Mouse (Mus musculus): ENCODE data around the gene Eml4. TPM values are rescaled to one million over a fixed set of nuclear protein-coding genes. Genes with fewer than 3 reads are reported as not detected.
A peak's percentile ranks its signal among the peaks of the same experiment; 100 is the strongest.

Gene Eml4
- polyA plus RNA-seq, 1 experiment = 5.5 TPM

DNA sequence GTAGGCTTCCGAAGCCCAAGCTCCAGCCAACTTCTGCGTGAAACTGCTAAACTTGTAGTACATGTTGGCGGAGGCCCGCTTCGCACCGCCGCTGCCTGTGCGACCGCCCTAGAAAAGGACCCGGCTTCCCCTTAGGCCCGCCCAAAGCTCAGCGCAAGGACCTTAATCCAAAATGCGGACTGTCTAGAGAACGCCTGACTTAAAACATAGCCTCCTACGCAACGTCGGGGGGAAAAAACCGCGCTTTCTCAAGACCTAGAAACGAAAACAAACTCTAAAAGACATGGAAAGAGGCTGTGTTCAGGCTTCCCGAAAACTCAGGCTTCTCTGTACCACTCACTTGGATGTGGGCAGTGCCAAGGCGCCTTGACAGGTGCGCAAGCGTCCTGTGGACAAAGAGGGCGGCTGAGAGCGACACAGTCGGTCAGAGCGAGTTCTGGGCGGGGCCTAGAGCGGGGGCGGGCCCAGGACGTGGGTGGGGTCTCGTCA, 163.5 kb downstream of the Eml4 start:
- peak overlapping the region; percentile 76 for H3ac ChIP-seq (ENCODE audit: control insufficient read depth, insufficient read length, low read depth)
- no peaks in the 10 kb centered on the region for H3K27me3 ChIP-seq (ENCODE audit: control insufficient read depth, insufficient read depth, insufficient read length)
- TF ChIP-seq MAX (IDR thresholded peaks at IDR 0.05) (peak; percentile 96), MYOG (IDR thresholded peaks at IDR 0.05; ENCODE audit: control insufficient read depth, extremely low read depth, insufficient read length) (no peak)
- H3K36me3 ChIP-seq (ENCODE audit: control insufficient read depth, insufficient read depth) = peaks cover 16% of the 10 kb centered on the region
- peaks cover 48% of the 10 kb centered on the region for H3K79me3 ChIP-seq (ENCODE audit: low read depth)
- H3K4me3 ChIP-seq (ENCODE audit: insufficient read depth, poor library complexity, severe bottlenecking) = peak overlapping the region; percentile 96
- peaks cover 50% of the 10 kb centered on the region for H3K79me2 ChIP-seq (ENCODE audit: control insufficient read depth, insufficient read depth)

DNA sequence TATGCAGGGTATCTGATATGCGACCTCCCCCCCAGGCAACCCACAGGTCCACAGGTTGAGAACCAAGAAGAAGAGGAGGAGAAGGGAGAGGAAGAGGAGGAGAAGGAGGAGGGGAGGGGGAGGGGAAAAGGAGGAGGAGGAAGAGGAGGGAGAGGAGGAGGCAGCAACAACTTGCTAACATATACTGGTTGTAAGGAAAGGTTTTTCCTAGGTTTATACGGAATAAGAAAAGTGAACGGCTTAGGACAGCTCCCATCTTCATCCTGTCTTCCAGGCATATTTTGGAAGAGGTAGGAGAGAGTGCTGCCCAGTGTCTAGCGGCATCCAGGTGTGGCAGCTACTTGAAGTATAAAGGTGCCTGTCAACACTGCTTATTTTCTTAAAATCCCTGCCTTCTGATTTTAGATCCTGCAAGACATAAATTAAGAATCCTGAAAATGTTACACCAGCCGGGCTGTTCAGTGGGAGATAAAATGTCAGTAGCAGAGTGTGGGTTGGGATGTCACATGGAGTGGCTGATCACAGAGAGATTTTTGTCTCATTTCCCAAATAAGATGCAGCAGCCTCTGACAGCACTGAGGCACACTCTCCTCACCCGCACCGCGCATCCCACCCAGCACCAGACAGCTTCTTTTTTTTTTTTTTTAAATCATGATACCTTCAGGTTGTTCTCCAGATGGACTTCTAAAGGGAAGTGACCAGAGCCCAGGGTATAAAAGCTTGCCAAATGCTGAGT, 166.7 kb downstream of the Eml4 start, which contains the start of gene Cox7a2l:
Cox7a2l (minus strand) TSS at position 51 of the 736 bp plus-strand sequence.
- no peak for TF ChIP-seq MYOD1 (IDR thresholded peaks at IDR 0.05; ENCODE audit: control insufficient read depth, insufficient read length, low read depth)
- no peak for TF ChIP-seq CEBPB (IDR thresholded peaks at IDR 0.05; ENCODE audit: low read depth)
- no peak for TF ChIP-seq CTCF (IDR thresholded peaks at IDR 0.05; ENCODE audit: control insufficient read depth, insufficient read depth, insufficient read length)
- no peak for TF ChIP-seq MAX (IDR thresholded peaks at IDR 0.05)

DNA sequence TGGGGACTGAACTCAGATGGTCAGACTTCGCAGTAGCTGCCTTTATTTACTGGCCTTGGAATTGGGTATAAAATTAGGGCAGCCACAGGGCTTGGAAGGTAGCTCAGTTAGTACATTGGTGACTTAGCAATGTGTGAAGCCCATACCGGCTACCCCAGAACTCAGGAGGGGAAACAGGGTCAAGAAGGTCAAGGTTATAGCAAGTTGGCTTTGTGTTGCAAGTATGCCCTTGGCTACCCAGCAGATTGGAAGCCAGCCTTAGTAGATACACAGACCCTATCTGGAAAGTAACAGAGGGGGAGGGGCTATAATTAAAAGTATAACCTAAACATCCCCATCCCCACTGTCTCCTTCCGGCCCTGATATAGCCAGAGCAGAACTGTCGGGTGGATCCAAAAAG, 171.2 kb downstream of the Eml4 start:
- TF ChIP-seq MAX (IDR thresholded peaks at IDR 0.05) (no peak), FOSL1 (IDR thresholded peaks at IDR 0.05; ENCODE audit: insufficient read depth, low read length, poor library complexity, severe bottlenecking) (no peak), CEBPB (IDR thresholded peaks at IDR 0.05; ENCODE audit: low read depth) (no peak), CTCF (IDR thresholded peaks at IDR 0.05; ENCODE audit: control insufficient read depth, insufficient read depth, insufficient read length) (no peak), USF1 (IDR thresholded peaks at IDR 0.05; ENCODE audit: low read depth) (no peak), MYOG (IDR thresholded peaks at IDR 0.05; ENCODE audit: control insufficient read depth, extremely low read depth, insufficient read length) (no peak), MYOD1 (IDR thresholded peaks at IDR 0.05; ENCODE audit: control insufficient read depth, insufficient read length, low read depth) (no peak)
- no peaks in the 10 kb centered on the region for H3K79me2 ChIP-seq (ENCODE audit: control insufficient read depth, insufficient read depth)
- no peak overlapping the region for H3ac ChIP-seq (ENCODE audit: control insufficient read depth, insufficient read length, low read depth)
- H3K79me3 ChIP-seq (ENCODE audit: low read depth) = no peaks in the 10 kb centered on the region
- H3K36me3 ChIP-seq (ENCODE audit: control insufficient read depth, insufficient read depth) = no peaks in the 10 kb centered on the region
- peaks cover 10% of the 10 kb centered on the region for H3K27me3 ChIP-seq (ENCODE audit: control insufficient read depth, insufficient read depth, insufficient read length)
- no peak overlapping the region for H3K4me3 ChIP-seq (ENCODE audit: insufficient read depth, poor library complexity, severe bottlenecking)

More for the DNA sequence above, 166.7 kb downstream of the Eml4 start, which contains the start of gene Cox7a2l:
- H3K79me3 ChIP-seq (ENCODE audit: low read depth) = peaks cover 16% of the 10 kb centered on the region
- H3K79me2 ChIP-seq (ENCODE audit: control insufficient read depth, insufficient read depth) = peaks cover 18% of the 10 kb centered on the region
- H3K4me3 ChIP-seq (ENCODE audit: insufficient read depth, poor library complexity, severe bottlenecking) = no peak within 1 kb of the TSS
- H3ac ChIP-seq (ENCODE audit: control insufficient read depth, insufficient read length, low read depth) = no peak within 1 kb of the TSS
- H3K27me3 ChIP-seq (ENCODE audit: control insufficient read depth, insufficient read depth, insufficient read length) = peaks cover 9% of the 10 kb centered on the region
- peaks cover 4% of the 10 kb centered on the region for H3K36me3 ChIP-seq (ENCODE audit: control insufficient read depth, insufficient read depth)

DNA sequence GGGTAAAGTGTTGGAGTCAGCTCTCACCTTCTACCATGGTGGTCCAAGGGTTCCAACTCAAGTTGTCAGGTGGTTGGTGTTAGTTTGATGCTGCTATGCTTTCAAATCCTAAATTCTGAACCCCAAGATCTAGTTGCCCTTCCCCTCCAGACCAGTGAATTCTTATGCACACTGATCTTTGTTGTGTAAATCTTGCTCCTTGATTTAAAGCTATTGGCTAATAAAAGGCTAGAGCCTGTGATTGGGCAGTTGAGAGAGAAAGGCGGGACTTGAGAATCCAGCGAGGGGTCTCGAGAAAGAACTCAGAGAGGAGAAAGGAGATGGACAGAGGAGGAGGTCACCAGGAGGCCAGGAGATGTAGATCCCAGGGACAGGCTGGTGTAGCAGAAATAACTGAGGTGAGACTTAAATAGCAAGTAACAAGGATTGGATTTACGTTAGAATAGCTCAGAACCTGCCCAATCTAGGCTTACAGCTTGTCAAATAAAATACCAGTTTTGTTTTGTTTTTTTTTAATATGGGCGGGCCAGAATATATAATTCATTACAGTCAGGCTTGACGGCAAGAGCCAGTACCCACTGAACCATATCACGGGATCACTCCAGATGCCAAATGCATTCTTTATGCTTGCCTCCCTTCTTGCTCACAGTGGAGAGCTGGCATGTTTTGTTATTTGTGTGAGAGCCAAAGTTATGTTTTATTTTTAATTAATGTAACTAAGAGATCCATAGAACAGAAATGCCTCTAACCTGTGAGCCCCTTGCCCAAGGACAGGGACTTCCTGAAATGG, 172.1 kb downstream of the Eml4 start:
- H3K36me3 ChIP-seq (ENCODE audit: control insufficient read depth, insufficient read depth) = no peaks in the 10 kb centered on the region
- no peaks in the 10 kb centered on the region for H3K79me2 ChIP-seq (ENCODE audit: control insufficient read depth, insufficient read depth)
- peaks cover 10% of the 10 kb centered on the region for H3K27me3 ChIP-seq (ENCODE audit: control insufficient read depth, insufficient read depth, insufficient read length)
- H3K79me3 ChIP-seq (ENCODE audit: low read depth) = no peaks in the 10 kb centered on the region
- TF ChIP-seq CTCF (IDR thresholded peaks at IDR 0.05; ENCODE audit: control insufficient read depth, insufficient read depth, insufficient read length) (no peak), MYOD1 (IDR thresholded peaks at IDR 0.05; ENCODE audit: control insufficient read depth, insufficient read length, low read depth) (no peak), CEBPB (IDR thresholded peaks at IDR 0.05; ENCODE audit: low read depth) (no peak), FOSL1 (IDR thresholded peaks at IDR 0.05; ENCODE audit: insufficient read depth, low read length, poor library complexity, severe bottlenecking) (no peak), USF1 (IDR thresholded peaks at IDR 0.05; ENCODE audit: low read depth) (no peak), MAX (IDR thresholded peaks at IDR 0.05) (no peak), MYOG (IDR thresholded peaks at IDR 0.05; ENCODE audit: control insufficient read depth, extremely low read depth, insufficient read length) (no peak)
- no peak overlapping the region for H3ac ChIP-seq (ENCODE audit: control insufficient read depth, insufficient read length, low read depth)
- no peak overlapping the region for H3K4me3 ChIP-seq (ENCODE audit: insufficient read depth, poor library complexity, severe bottlenecking)

DNA sequence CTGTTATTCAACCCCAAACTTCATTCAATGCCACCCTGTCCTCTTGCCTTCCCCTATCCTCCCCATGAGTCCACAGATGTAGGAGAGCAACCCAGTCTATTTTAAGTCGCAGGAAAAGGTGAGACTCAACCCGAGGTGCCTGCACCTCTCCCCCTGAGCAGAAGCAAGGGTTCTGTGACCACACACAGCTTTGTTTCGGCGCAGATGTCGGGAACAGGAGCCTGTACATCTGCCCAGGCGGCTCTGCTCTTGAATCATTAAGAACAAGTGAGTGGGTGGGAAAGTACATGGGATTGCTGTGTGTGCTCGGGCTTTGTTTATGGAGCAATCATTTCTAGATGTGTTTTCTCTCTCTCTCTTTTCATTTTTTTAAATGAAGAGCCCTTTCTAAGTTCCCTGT, 174.0 kb downstream of the Eml4 start:
- Histone ChIP-seq H3K79me3 (ENCODE audit: low read depth) (no peaks in the 10 kb centered on the region), H3K79me2 (ENCODE audit: control insufficient read depth, insufficient read depth) (no peaks in the 10 kb centered on the region), H3K4me3 (ENCODE audit: insufficient read depth, poor library complexity, severe bottlenecking) (no peak overlapping the region), H3K27me3 (ENCODE audit: control insufficient read depth, insufficient read depth, insufficient read length) (peaks cover 10% of the 10 kb centered on the region), H3K36me3 (ENCODE audit: control insufficient read depth, insufficient read depth) (no peaks in the 10 kb centered on the region), H3ac (ENCODE audit: control insufficient read depth, insufficient read length, low read depth) (no peak overlapping the region)
- no peak for TF ChIP-seq MAX (IDR thresholded peaks at IDR 0.05)
- TF ChIP-seq CTCF (IDR thresholded peaks at IDR 0.05; ENCODE audit: control insufficient read depth, insufficient read depth, insufficient read length) = no peak
- no peak for TF ChIP-seq MYOD1 (IDR thresholded peaks at IDR 0.05; ENCODE audit: control insufficient read depth, insufficient read length, low read depth)
- no peak for TF ChIP-seq FOSL1 (IDR thresholded peaks at IDR 0.05; ENCODE audit: insufficient read depth, low read length, poor library complexity, severe bottlenecking)
- TF ChIP-seq USF1 (IDR thresholded peaks at IDR 0.05; ENCODE audit: low read depth) = no peak
- no peak for TF ChIP-seq MYOG (IDR thresholded peaks at IDR 0.05; ENCODE audit: control insufficient read depth, extremely low read depth, insufficient read length)
- no peak for TF ChIP-seq CEBPB (IDR thresholded peaks at IDR 0.05; ENCODE audit: low read depth)

Data from C2C12 (cell line).